ENCODE assay signal across 8 mouse cellular contexts in genomic region chr2:127462314-127462713, GRCm38 (mm10). TPM values are rescaled to one million over a fixed set of nuclear protein-coding genes. Genes with fewer than 3 reads are reported as not detected.
DNase-seq lines count a peak whose midpoint lies in the region; ATAC-seq and TF ChIP-seq lines count a peak whose summit lies in the region.

No protein-coding gene starts in this region.

- 10% methylated on average over 8 of the region's 8 CpGs for WGBS in thymus, adult 2 months
- WGBS in intestine, postnatal 0 days, result 7% methylated on average over 8 of the region's 8 CpGs
- 10% methylated on average over 8 of the region's 8 CpGs for WGBS in limb, embryonic 12.5 days
- WGBS in midbrain, embryonic 15.5 days, result 16% methylated on average over 8 of the region's 8 CpGs
- WGBS in stomach, embryonic 15.5 days, result 5% methylated on average over 8 of the region's 8 CpGs

- no peaks in the 10 kb centered on the region for H3K36me3 ChIP-seq in thymus, adult 2 months (ENCODE audit: control insufficient read depth, insufficient read depth, low read length)
- H3K36me3 ChIP-seq in intestine, postnatal 0 days (ENCODE audit: control insufficient read depth, insufficient read depth), result no peaks in the 10 kb centered on the region
- no peaks in the 10 kb centered on the region for H3K36me3 ChIP-seq in limb, embryonic 12.5 days
- H3K36me3 ChIP-seq in midbrain, embryonic 15.5 days (replicated peaks), result no peaks in the 10 kb centered on the region
- no peaks in the 10 kb centered on the region for H3K36me3 ChIP-seq in stomach, embryonic 15.5 days

- ATAC-seq in intestine, postnatal 0 days, result no peak
- ATAC-seq in limb, embryonic 12.5 days (ENCODE audit: insufficient number of reproducible peaks, insufficient read depth, low FRiP score, low TSS enrichment, low read depth), result peak; percentile 41; the same call in 1 of the 2 replicates
- peak; percentile 70 for ATAC-seq in midbrain, embryonic 15.5 days (replicated peaks)
- peak; percentile 59 for ATAC-seq in stomach, embryonic 15.5 days (ENCODE audit: insufficient read depth, low FRiP score, low read depth)

- H3K9me3 ChIP-seq in intestine, postnatal 0 days (ENCODE audit: control insufficient read depth), result no peaks in the 10 kb centered on the region
- H3K9me3 ChIP-seq in limb, embryonic 12.5 days, result no peaks in the 10 kb centered on the region
- no peaks in the 10 kb centered on the region for H3K9me3 ChIP-seq in midbrain, embryonic 15.5 days
- H3K9me3 ChIP-seq in stomach, embryonic 15.5 days, result no peaks in the 10 kb centered on the region

- no peak for TF ChIP-seq CTCF in thymus, adult 2 months (IDR thresholded peaks at IDR 0.05; ENCODE audit: borderline replicate concordance, control insufficient read depth, extremely low read depth, insufficient read depth, low read length, poor library complexity)
- peak; percentile 94 for TF ChIP-seq CTCF in intestine, postnatal 0 days (IDR thresholded peaks at IDR 0.05; ENCODE audit: low read depth)

- H3K9ac ChIP-seq in intestine, postnatal 0 days (ENCODE audit: low read depth, low read length), result no peak overlapping the region
- no peak overlapping the region for H3K9ac ChIP-seq in limb, embryonic 12.5 days (replicated peaks)
- H3K9ac ChIP-seq in midbrain, embryonic 15.5 days, result no peak overlapping the region
- no peak overlapping the region for H3K9ac ChIP-seq in stomach, embryonic 15.5 days

- no peak for TF ChIP-seq POLR2A in thymus, adult 2 months (IDR thresholded peaks at IDR 0.05; ENCODE audit: control insufficient read depth, extremely low read depth, insufficient read depth, low read length, poor library complexity)

- DNase-seq in thymus, adult 2 months, result peak; percentile 43
- no peak for DNase-seq in thymus, adult 18-20 months
- peak; percentile 70 to 72 for DNase-seq in cerebellum, postnatal 36 days
- DNase-seq in gastrocnemius, postnatal 36 days, result peak; percentile 35 to 38

- H3K27ac ChIP-seq in thymus, adult 2 months (ENCODE audit: control insufficient read depth, insufficient read depth, low read length), result no peak overlapping the region
- no peak overlapping the region for H3K27ac ChIP-seq in intestine, postnatal 0 days (ENCODE audit: low read depth, low read length)
- H3K27ac ChIP-seq in limb, embryonic 12.5 days, result no peak overlapping the region
- H3K27ac ChIP-seq in midbrain, embryonic 15.5 days, result no peak overlapping the region
- no peak overlapping the region for H3K27ac ChIP-seq in stomach, embryonic 15.5 days

- intact Hi-C loops in gastrocnemius, postnatal 36 days (cut with DNase I), result loop anchor here (1.0 to 5.0 kb wide), 2 partner anchors 39 to 95 kb away; no protein-coding TSS in a partner anchor

- no peaks in the 10 kb centered on the region for H3K27me3 ChIP-seq in thymus, adult 2 months (ENCODE audit: control insufficient read depth, insufficient read depth, low read length)
- H3K27me3 ChIP-seq in intestine, postnatal 0 days (replicated peaks; ENCODE audit: control insufficient read depth, insufficient read depth, low read length), result no peaks in the 10 kb centered on the region
- H3K27me3 ChIP-seq in limb, embryonic 12.5 days, result peaks cover 8% of the 10 kb centered on the region; the same call in 1 of the 2 replicates
- no peaks in the 10 kb centered on the region for H3K27me3 ChIP-seq in midbrain, embryonic 15.5 days (replicated peaks)
- no peaks in the 10 kb centered on the region for H3K27me3 ChIP-seq in stomach, embryonic 15.5 days (replicated peaks)

- H3K4me3 ChIP-seq in thymus, adult 2 months (ENCODE audit: control insufficient read depth, insufficient read depth, low read length), result no peak overlapping the region
- no peak overlapping the region for H3K4me3 ChIP-seq in intestine, postnatal 0 days (ENCODE audit: low read depth, low read length)
- H3K4me3 ChIP-seq in limb, embryonic 12.5 days (replicated peaks), result no peak overlapping the region
- no peak overlapping the region for H3K4me3 ChIP-seq in midbrain, embryonic 15.5 days
- no peak overlapping the region for H3K4me3 ChIP-seq in stomach, embryonic 15.5 days (replicated peaks)

- H3K4me2 ChIP-seq in intestine, postnatal 0 days (replicated peaks; ENCODE audit: low read depth), result no peak overlapping the region
- no peak overlapping the region for H3K4me2 ChIP-seq in limb, embryonic 12.5 days
- no peak overlapping the region for H3K4me2 ChIP-seq in midbrain, embryonic 15.5 days
- H3K4me2 ChIP-seq in stomach, embryonic 15.5 days, result no peak overlapping the region

- H3K4me1 ChIP-seq in thymus, adult 2 months (replicated peaks; ENCODE audit: control insufficient read depth, insufficient read depth, low read length), result no peaks in the 10 kb centered on the region
- no peaks in the 10 kb centered on the region for H3K4me1 ChIP-seq in intestine, postnatal 0 days (replicated peaks; ENCODE audit: control insufficient read depth, insufficient read depth, low read length)
- H3K4me1 ChIP-seq in limb, embryonic 12.5 days (replicated peaks), result no peaks in the 10 kb centered on the region
- H3K4me1 ChIP-seq in midbrain, embryonic 15.5 days, result no peaks in the 10 kb centered on the region
- 0 out of 2 replicates have a peak, but pooled peaks cover 3% of the 10 kb centered on the region for H3K4me1 ChIP-seq in stomach, embryonic 15.5 days

RNA-seq across cellular contexts. Expression of gene Fahd2a, which starts 17.9 kb away (rescaled TPM):
- 13.4 and 17.0 TPM in 2 replicates for polyA plus RNA-seq in thymus, adult 2 months (2012; rRNA removed)
- 10 to 100 TPM; 22.0 to 22.7 TPM for total RNA-seq in gastrocnemius, postnatal 36 days (2021)
- polyA plus RNA-seq in intestine, postnatal 0 days (2015; fragmentation: Nextera tagmentation; extraction: Ambion mirVana), result 23.5 and 24.2 TPM in 2 replicates
- 23.1 and 24.2 TPM in 2 replicates for polyA plus RNA-seq in limb, embryonic 12.5 days (2016; fragmentation: Nextera tagmentation; extraction: Ambion mirVana)
- 31.8 and 35.8 TPM in 2 replicates for polyA plus RNA-seq in midbrain, embryonic 15.5 days (2015; fragmentation: Nextera tagmentation; extraction: Ambion mirVana)
- 24.6 and 25.2 TPM in 2 replicates for polyA plus RNA-seq in stomach, embryonic 15.5 days (2015; fragmentation: Nextera tagmentation; extraction: Ambion mirVana)

RNA-seq across cellular contexts. Expression of gene Gpat2, which starts 37.3 kb away (rescaled TPM):
- polyA plus RNA-seq in thymus, adult 2 months (2012; rRNA removed), result 0.31 and 0.85 TPM in 2 replicates
- total RNA-seq in gastrocnemius, postnatal 36 days (2021), result not detected
- polyA plus RNA-seq in intestine, postnatal 0 days (2015; fragmentation: Nextera tagmentation; extraction: Ambion mirVana), result 0.07 and 0.18 TPM in 2 replicates
- polyA plus RNA-seq in limb, embryonic 12.5 days (2016; fragmentation: Nextera tagmentation; extraction: Ambion mirVana), result 0.30 and 0.33 TPM in 2 replicates
- polyA plus RNA-seq in midbrain, embryonic 15.5 days (2015; fragmentation: Nextera tagmentation; extraction: Ambion mirVana), result 0.21 and 0.24 TPM in 2 replicates
- polyA plus RNA-seq in stomach, embryonic 15.5 days (2015; fragmentation: Nextera tagmentation; extraction: Ambion mirVana), result 0.15 and 0.30 TPM in 2 replicates

RNA-seq across cellular contexts. Expression of gene Kcnip3, which starts 59.6 kb away (rescaled TPM):
- 4.4 and 4.7 TPM in 2 replicates for polyA plus RNA-seq in thymus, adult 2 months (2012; rRNA removed)
- under 1 TPM; 0.18 to 0.49 TPM for total RNA-seq in gastrocnemius, postnatal 36 days (2021)
- polyA plus RNA-seq in intestine, postnatal 0 days (2015; fragmentation: Nextera tagmentation; extraction: Ambion mirVana), result 1.8 TPM in 2 replicates
- polyA plus RNA-seq in limb, embryonic 12.5 days (2016; fragmentation: Nextera tagmentation; extraction: Ambion mirVana), result 1.0 and 1.4 TPM in 2 replicates
- 8.9 and 10.0 TPM in 2 replicates for polyA plus RNA-seq in midbrain, embryonic 15.5 days (2015; fragmentation: Nextera tagmentation; extraction: Ambion mirVana)
- 2.5 and 3.0 TPM in 2 replicates for polyA plus RNA-seq in stomach, embryonic 15.5 days (2015; fragmentation: Nextera tagmentation; extraction: Ambion mirVana)

Comparison
In these comparisons a context has a peak if more than half of its experiments do, and no peak if none do; other contexts are left out.
1. DNase-seq: peak in thymus, adult 2 months (single experiment), cerebellum, postnatal 36 days (2 of 2) and gastrocnemius, postnatal 36 days (2 of 2); none in thymus, adult 18-20 months (0 of 2).